Mouse (Mus musculus): ENCODE results near the gene Erbb3. TPM values are rescaled to one million over a fixed set of nuclear protein-coding genes. Genes with fewer than 3 reads are reported as not detected.

Gene Erbb3
- polyA plus RNA-seq, 1 experiment from 2014 or later = 0.19 TPM

Small RNA genes within 50 kb of the gene (microRNA-seq; reads per million reads assigned to microRNA genes)
- gene Gm47275 (not detected), gene Mir6917 (not detected)

Other genes starting within 250 kb of the Erbb3 start
- gene Coq10a, start 220.7 kb downstream of the Erbb3 start, polyA plus RNA-seq (2015; fragmentation: Nextera tagmentation; extraction: Ambion mirVana) = 28.2 and 34.3 TPM in 2 replicates
- 13.0 and 14.8 TPM in 2 replicates for gene Ankrd52, start 212.5 kb downstream of the Erbb3 start, polyA plus RNA-seq (2015; fragmentation: Nextera tagmentation; extraction: Ambion mirVana)
- 0.18 and 0.22 TPM in 2 replicates for gene Slc39a5, start 188.4 kb downstream of the Erbb3 start, polyA plus RNA-seq (2015; fragmentation: Nextera tagmentation; extraction: Ambion mirVana)
- gene Nabp2, start 178.2 kb downstream of the Erbb3 start, polyA plus RNA-seq (2015; fragmentation: Nextera tagmentation; extraction: Ambion mirVana) = 142 and 153 TPM in 2 replicates
- gene Rnf41, start 178.0 kb downstream of the Erbb3 start, polyA plus RNA-seq (2015; fragmentation: Nextera tagmentation; extraction: Ambion mirVana) = 81.5 and 85.9 TPM in 2 replicates
- 200 and 212 TPM in 2 replicates for gene Smarcc2, start 130.4 kb downstream of the Erbb3 start, polyA plus RNA-seq (2015; fragmentation: Nextera tagmentation; extraction: Ambion mirVana)
- 836 and 885 TPM in 2 replicates for gene Myl6, start 95.5 kb downstream of the Erbb3 start, polyA plus RNA-seq (2015; fragmentation: Nextera tagmentation; extraction: Ambion mirVana)
- 3.4 and 4.3 TPM in 2 replicates for gene Myl6b, start 91.0 kb downstream of the Erbb3 start, polyA plus RNA-seq (2015; fragmentation: Nextera tagmentation; extraction: Ambion mirVana)
- gene Esyt1, start 63.8 kb downstream of the Erbb3 start, polyA plus RNA-seq (2015; fragmentation: Nextera tagmentation; extraction: Ambion mirVana) = 11.6 and 13.7 TPM in 2 replicates
- gene Zc3h10, start 41.9 kb downstream of the Erbb3 start, polyA plus RNA-seq (2015; fragmentation: Nextera tagmentation; extraction: Ambion mirVana) = 23.3 and 24.2 TPM in 2 replicates
- gene Rpl41, start 40.3 kb downstream of the Erbb3 start, polyA plus RNA-seq (2015; fragmentation: Nextera tagmentation; extraction: Ambion mirVana) = 2,545 and 2,595 TPM in 2 replicates
- 139 TPM in 2 replicates for gene Pa2g4, start 23.7 kb downstream of the Erbb3 start, polyA plus RNA-seq (2015; fragmentation: Nextera tagmentation; extraction: Ambion mirVana)
- gene Rps26, start 37.1 kb upstream of the Erbb3 start, polyA plus RNA-seq (2015; fragmentation: Nextera tagmentation; extraction: Ambion mirVana) = 461 and 477 TPM in 2 replicates
- gene Ikzf4, start 56.3 kb upstream of the Erbb3 start, polyA plus RNA-seq (2015; fragmentation: Nextera tagmentation; extraction: Ambion mirVana) = 16.5 and 17.0 TPM in 2 replicates
- 13.0 and 13.7 TPM in 2 replicates for gene Suox, start 84.4 kb upstream of the Erbb3 start, polyA plus RNA-seq (2015; fragmentation: Nextera tagmentation; extraction: Ambion mirVana)
- gene Rab5b, start 106.6 kb upstream of the Erbb3 start, polyA plus RNA-seq (2015; fragmentation: Nextera tagmentation; extraction: Ambion mirVana) = 106 and 107 TPM in 2 replicates
- 0.09 and 0.15 TPM in 2 replicates for gene Pmel, start 114.5 kb upstream of the Erbb3 start, polyA plus RNA-seq (2015; fragmentation: Nextera tagmentation; extraction: Ambion mirVana)
- gene Cdk2, start 115.4 kb upstream of the Erbb3 start, polyA plus RNA-seq (2015; fragmentation: Nextera tagmentation; extraction: Ambion mirVana) = 36.2 TPM in 2 replicates
- gene Dgka, start 155.2 kb upstream of the Erbb3 start, polyA plus RNA-seq (2015; fragmentation: Nextera tagmentation; extraction: Ambion mirVana) = 5.0 TPM in 2 replicates
- gene Pym1, start 158.2 kb upstream of the Erbb3 start, polyA plus RNA-seq (2015; fragmentation: Nextera tagmentation; extraction: Ambion mirVana) = 50.6 and 51.8 TPM in 2 replicates
- 0.32 and 0.48 TPM in 2 replicates for gene Mmp19, start 201.3 kb upstream of the Erbb3 start, polyA plus RNA-seq (2015; fragmentation: Nextera tagmentation; extraction: Ambion mirVana)
- 54.1 and 56.3 TPM in 2 replicates for gene Dnajc14, start 214.4 kb upstream of the Erbb3 start, polyA plus RNA-seq (2015; fragmentation: Nextera tagmentation; extraction: Ambion mirVana)
- gene Tmem198b, start 214.7 kb upstream of the Erbb3 start, polyA plus RNA-seq (2015; fragmentation: Nextera tagmentation; extraction: Ambion mirVana) = 17.4 and 17.5 TPM in 2 replicates
- 203 and 209 TPM in 2 replicates for gene Sarnp, start 227.7 kb upstream of the Erbb3 start, polyA plus RNA-seq (2015; fragmentation: Nextera tagmentation; extraction: Ambion mirVana)
- 29.3 and 31.3 TPM in 2 replicates for gene Ormdl2, start 232.0 kb upstream of the Erbb3 start, polyA plus RNA-seq (2015; fragmentation: Nextera tagmentation; extraction: Ambion mirVana)